Mouse (Mus musculus) lung, adult 2 months (tissue): Measurements from ENCODE around the gene Tcte1.

Experiments
- CTCF ChIP-seq: fragments of 200-500 bp; IDR thresholded peaks from 2 replicates; pipeline ENCODE4 v1.5.1; 2011; ENCODE audit warnings: mild to moderate bottlenecking, low read length, control low read depth; ENCODE audit not compliant: insufficient read depth
- POLR2A ChIP-seq: fragments of 200-500 bp; IDR thresholded peaks from 2 replicates; pipeline ENCODE4 v1.6.1; 2011; ENCODE audit warnings: low read depth, mild to moderate bottlenecking, control low read depth, low read length, borderline replicate concordance; ENCODE audit errors: extremely low read depth

GRCm38 (mm10) chr17:45575123-45575897 lies 52.1 kb downstream of the Tcte1 start:
- no peak for TF ChIP-seq CTCF
- no peak for TF ChIP-seq POLR2A
